Mouse (Mus musculus) erythroblast, embryonic 14.5 days (primary cell): ENCODE data around the gene Anxa3.

Source experiments
- GATA1 ChIP-seq: IDR thresholded peaks from 2 replicates; pipeline ENCODE4 v1.6.1; 2012; ENCODE audit warnings: low read length, inconsistent platforms, mixed read lengths
- TAL1 ChIP-seq: IDR thresholded peaks from 3 replicates; pipeline ENCODE4 v1.6.1; 2012; ENCODE audit warnings: low read length, inconsistent platforms, mixed read lengths

DNA sequence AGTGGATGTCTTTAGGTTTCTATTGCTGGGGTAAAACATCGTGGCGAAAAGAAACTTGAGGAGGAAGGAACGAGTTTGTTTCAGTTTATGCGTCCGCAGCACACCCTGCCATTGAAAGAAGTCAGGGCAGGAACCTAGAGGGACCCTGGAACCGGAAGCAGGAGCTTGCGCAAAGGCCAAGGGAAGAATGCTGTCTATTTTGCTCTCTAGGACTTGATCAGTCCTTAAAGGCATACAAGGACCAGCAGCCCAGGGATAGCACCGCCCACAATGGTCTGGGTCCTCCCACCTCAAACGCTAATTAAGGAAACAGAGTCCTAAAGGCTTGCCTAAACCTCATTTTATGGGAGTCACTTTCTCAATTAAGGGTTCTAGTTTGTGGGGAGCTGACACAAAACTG is 717 bp upstream of the Anxa3 start:
- TF ChIP-seq GATA1 (no peak), TAL1 (no peak)
